Mouse (Mus musculus): Measurements from ENCODE around the gene D10Jhu81e. TPM values are rescaled to one million over a fixed set of nuclear protein-coding genes. Genes with fewer than 3 reads are reported as not detected.
"Not testable (repeated sequence)": the region's sequence is repeated elsewhere in the genome, so short reads cannot be mapped to it uniquely, and the experiment has no call there.

Gene D10Jhu81e
- polyA plus RNA-seq, 3 experiments from 2014 or later: 7.9 to 44.8 (median 39.6) TPM

- no peak for ATAC-seq
Observed at GRCm38 (mm10) chr10:78129423-78129822, 40.2 kb downstream of the D10Jhu81e start.

- ATAC-seq: no peak
Observed at GRCm38 (mm10) chr10:78128647-78129046, 40.9 kb downstream of the D10Jhu81e start.

DNA sequence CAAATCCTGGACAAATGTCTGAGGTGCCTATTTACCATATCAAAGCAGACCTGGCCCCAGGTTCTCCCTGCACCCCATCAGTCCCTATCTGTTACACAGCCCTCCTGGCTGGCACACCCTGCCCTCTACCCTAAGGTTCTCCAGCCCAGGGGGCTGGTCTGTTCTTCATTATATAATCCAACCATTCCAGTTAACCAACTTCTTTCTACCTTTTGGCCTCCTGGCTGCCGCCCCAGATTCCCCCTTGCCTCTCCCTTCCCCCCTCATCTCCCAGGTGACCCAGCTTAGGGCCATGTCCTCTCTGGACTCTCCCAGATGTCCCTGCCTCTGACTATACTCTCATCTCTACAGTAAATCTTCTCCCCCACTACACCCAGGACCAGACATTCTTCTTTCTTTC lies 41.7 kb downstream of the D10Jhu81e start:
- ATAC-seq: no peak

- no peak for ATAC-seq
Observed at GRCm38 (mm10) chr10:78127046-78127870, 42.3 kb downstream of the D10Jhu81e start.

DNA sequence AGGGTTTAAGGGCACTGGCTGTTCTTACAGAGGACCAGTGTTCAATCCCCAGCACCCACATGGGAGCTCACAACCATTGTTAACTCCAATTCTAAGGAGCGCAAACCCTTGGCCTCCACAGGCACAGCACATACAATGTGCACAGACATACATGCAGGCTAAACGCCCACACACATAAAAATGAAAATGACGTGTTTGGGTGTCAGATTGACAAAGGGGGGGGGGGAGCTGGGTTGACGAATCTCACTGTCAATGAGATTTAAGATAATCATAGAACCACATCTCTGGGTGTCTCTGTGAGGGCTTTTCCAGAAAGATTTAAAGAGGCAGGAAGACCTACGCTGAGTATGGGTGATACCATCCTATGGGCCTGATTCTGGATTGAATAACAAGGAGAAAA lies 43.3 kb downstream of the D10Jhu81e start:
- no peak for ATAC-seq

DNA sequence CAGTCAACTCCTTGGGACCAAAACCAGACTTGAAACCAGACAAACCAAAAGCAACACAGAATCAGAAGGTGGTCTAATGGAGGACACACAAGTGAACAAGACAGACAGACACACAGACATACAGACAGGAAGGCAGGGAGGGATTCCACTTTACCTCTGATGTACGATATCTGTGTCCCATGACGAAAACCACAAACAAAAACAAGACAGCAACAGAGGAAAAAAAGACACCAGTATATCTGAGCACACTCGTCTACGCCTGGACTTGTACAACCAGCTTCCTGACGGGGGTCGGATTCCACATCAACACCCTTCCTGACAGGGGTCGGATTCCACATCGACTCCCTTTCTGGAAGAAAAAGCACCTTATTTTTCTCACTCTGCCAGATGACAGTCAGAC lies 44.5 kb downstream of the D10Jhu81e start:
- ATAC-seq: not testable (repeated sequence)

DNA sequence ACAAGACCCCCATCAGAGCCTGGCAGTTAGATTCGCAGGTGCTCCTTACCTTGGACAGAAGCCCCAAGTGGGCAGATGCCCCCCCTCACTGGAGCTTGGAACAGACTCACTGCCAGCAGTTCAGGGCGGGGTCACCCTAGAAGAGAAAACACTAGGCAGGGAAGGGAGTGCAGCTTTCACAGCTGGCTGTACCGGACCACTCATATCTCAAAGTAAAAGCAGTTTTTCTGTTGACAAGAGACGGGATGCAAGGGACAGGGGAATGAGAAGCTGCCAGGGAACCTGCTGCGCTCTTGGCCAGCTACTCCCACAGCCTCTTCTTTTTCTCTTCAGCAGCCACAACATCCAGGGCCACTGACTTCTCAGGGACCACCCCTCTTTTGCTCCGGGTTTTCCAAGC lies 45.4 kb downstream of the D10Jhu81e start:
- ATAC-seq: not testable (repeated sequence)

GRCm38 (mm10) chr10:78119422-78119821 lies 50.2 kb downstream of the D10Jhu81e start:
- ATAC-seq: no peak

DNA sequence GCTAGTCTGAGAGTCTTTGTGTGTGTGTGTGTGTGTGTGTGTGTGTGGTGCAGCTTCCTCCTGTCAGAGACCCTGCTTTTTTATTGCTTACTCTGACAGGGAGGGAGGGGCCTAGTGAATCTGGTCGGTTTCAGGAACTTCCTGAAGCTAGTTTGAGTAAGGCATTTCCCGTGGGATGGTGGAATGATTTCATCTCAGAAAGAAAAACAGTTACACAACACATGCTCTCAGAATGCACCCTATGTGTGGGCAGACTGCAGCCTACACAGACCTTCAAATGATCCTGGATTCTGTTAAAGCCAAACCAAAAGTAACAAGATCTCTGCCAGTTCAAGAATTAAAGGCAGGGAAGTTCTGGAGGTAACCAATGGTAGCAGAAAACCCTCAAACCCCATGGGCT lies 54.4 kb downstream of the D10Jhu81e start:
- no peak for ATAC-seq

DNA sequence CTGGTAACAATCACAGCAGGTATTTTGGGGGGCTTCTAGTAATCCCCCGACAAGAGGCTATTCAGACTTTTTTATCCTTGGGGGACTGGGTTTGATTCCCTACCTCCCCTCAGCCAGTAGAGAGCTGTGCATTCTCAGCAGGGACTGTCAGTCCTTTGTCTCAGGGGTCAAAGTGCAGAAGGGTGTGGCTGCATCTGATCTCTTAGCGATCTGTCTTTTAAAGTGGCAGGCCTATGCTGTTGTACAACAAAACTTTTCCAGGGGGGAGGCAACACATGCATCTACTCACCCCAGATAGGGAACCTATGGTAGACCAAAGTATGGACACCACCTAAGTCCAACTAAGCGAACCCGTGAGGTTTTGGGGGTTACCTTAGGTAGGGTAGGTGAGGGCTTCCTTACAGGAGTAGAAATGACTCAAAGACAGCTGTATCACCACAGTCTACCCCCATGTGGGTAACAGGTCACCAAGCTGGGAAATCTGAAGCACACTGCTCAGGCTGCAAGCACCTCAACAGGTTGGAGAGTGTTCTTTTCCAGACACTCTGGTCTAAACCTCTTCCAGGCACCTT lies 55.0 kb downstream of the D10Jhu81e start:
- ATAC-seq: no peak

Other genes with a start within 250 kb of the D10Jhu81e start
- gene Trpm2, start 199.2 kb downstream of the D10Jhu81e start, polyA plus RNA-seq (2017; shearing (Covaris generic)): under 1 TPM in 2 of 3 experiments, not detected in 1; 0.13 to 0.59 TPM
- 1 to 10 TPM; 5.9 to 9.5 (median 7.7) TPM for gene 1810043G02Rik, start 191.3 kb downstream of the D10Jhu81e start, polyA plus RNA-seq (2017; shearing (Covaris generic))
- 10 to 100 TPM; 58.9 to 60.6 (median 59.1) TPM for gene Pfkl, start 159.7 kb downstream of the D10Jhu81e start, polyA plus RNA-seq (2017; shearing (Covaris generic))
- gene Dnmt3l, start 127.8 kb downstream of the D10Jhu81e start, polyA plus RNA-seq (2017; shearing (Covaris generic)): not detected
- gene Aire, start 126.2 kb downstream of the D10Jhu81e start, polyA plus RNA-seq (2017; shearing (Covaris generic)): under 1 TPM in 2 of 3 experiments, not detected in 1; 0.23 to 0.34 TPM
- gene Icosl, start 100.5 kb downstream of the D10Jhu81e start, polyA plus RNA-seq (2017; shearing (Covaris generic)): 1 to 10 TPM; 5.8 to 7.8 (median 6.8) TPM
- 10 to 100 TPM in 2 of 3 experiments, 1 to 10 TPM in 1; 7.9 to 13.5 (median 11.9) TPM for gene Pwp2, start 15.4 kb upstream of the D10Jhu81e start, polyA plus RNA-seq (2017; shearing (Covaris generic))
- gene Trappc10, start 74.9 kb upstream of the D10Jhu81e start, polyA plus RNA-seq (2017; shearing (Covaris generic)): 10 to 100 TPM in 1 of 3 experiments, 1 to 10 TPM in 2; 5.0 to 10.6 (median 9.2) TPM
- gene Agpat3, start 182.7 kb upstream of the D10Jhu81e start, polyA plus RNA-seq (2017; shearing (Covaris generic)): 100 to 1,000 TPM in 2 of 3 experiments, 10 to 100 TPM in 1; 93.9 to 109 (median 101) TPM
- 100 to 1,000 TPM in 2 of 3 experiments, 10 to 100 TPM in 1; 90.6 to 113 (median 101) TPM for gene Rrp1, start 243.3 kb upstream of the D10Jhu81e start, polyA plus RNA-seq (2017; shearing (Covaris generic))

Measured in inflammation-experienced regulatory T-cells, adult 6 months (primary cell).